Mouse (Mus musculus): Measurements from ENCODE around the gene Tmigd3.

Gene Tmigd3

GRCm38 (mm10) chr3:105870558-105870957, at the start of gene Tmigd3, which contains the start of gene Adora3:
Tmigd3 (plus strand) TSS chr3:105870903.
Adora3 (plus strand) TSS chr3:105870858.
- in situ Hi-C loops (cut with MboI, MseI): no loop called here

- in situ Hi-C loops (cut with MboI, MseI): loop anchor here (5.0 kb wide), 1 partner anchor 56 kb away; no protein-coding TSS in a partner anchor
Measured at GRCm38 (mm10) chr3:105821504-105821903, 49.2 kb upstream of the Tmigd3 start.

GRCm38 (mm10) chr3:105823609-105824008, 47.1 kb upstream of the Tmigd3 start:
- in situ Hi-C loops (cut with MboI, MseI): loop anchor here (5.0 kb wide), 1 partner anchor 54 kb away; no protein-coding TSS in a partner anchor

GRCm38 (mm10) chr3:105824103-105824502, 46.6 kb upstream of the Tmigd3 start:
- in situ Hi-C loops (cut with MboI, MseI): loop anchor here (5.0 kb wide), 1 partner anchor 53 kb away; no protein-coding TSS in a partner anchor

GRCm38 (mm10) chr3:105824704-105825103, 46.0 kb upstream of the Tmigd3 start:
- in situ Hi-C loops (cut with MboI, MseI): loop anchor here (5.0 kb wide), 1 partner anchor 53 kb away; no protein-coding TSS in a partner anchor

- in situ Hi-C loops (cut with MboI, MseI): no loop called here
Measured at GRCm38 (mm10) chr3:105825501-105826161, 45.1 kb upstream of the Tmigd3 start.

GRCm38 (mm10) chr3:105831584-105831983, 39.1 kb upstream of the Tmigd3 start:
- in situ Hi-C loops (cut with MboI, MseI): no loop called here

GRCm38 (mm10) chr3:105835875-105836274, 34.8 kb upstream of the Tmigd3 start:
- in situ Hi-C loops (cut with MboI, MseI): no loop called here

- in situ Hi-C loops (cut with MboI, MseI): no loop called here
Measured at GRCm38 (mm10) chr3:105836883-105837282, 33.8 kb upstream of the Tmigd3 start.

- in situ Hi-C loops (cut with MboI, MseI): no loop called here
Measured at GRCm38 (mm10) chr3:105838655-105839054, 32.0 kb upstream of the Tmigd3 start.

- in situ Hi-C loops (cut with MboI, MseI): no loop called here
Measured at GRCm38 (mm10) chr3:105839836-105840235, 30.9 kb upstream of the Tmigd3 start.

GRCm38 (mm10) chr3:105846294-105847069, 24.2 kb upstream of the Tmigd3 start:
- in situ Hi-C loops (cut with MboI, MseI): no loop called here

GRCm38 (mm10) chr3:105853781-105854180, 16.9 kb upstream of the Tmigd3 start:
- in situ Hi-C loops (cut with MboI, MseI): no loop called here

GRCm38 (mm10) chr3:105854786-105855185, 15.9 kb upstream of the Tmigd3 start:
- in situ Hi-C loops (cut with MboI, MseI): no loop called here

- in situ Hi-C loops (cut with MboI, MseI): no loop called here
Measured at GRCm38 (mm10) chr3:105857513-105857912, 13.2 kb upstream of the Tmigd3 start.

- in situ Hi-C loops (cut with MboI, MseI): no loop called here
Measured at GRCm38 (mm10) chr3:105861747-105862366, 8.8 kb upstream of the Tmigd3 start.

- in situ Hi-C loops (cut with MboI, MseI): no loop called here
Measured at GRCm38 (mm10) chr3:105864123-105864522, 6.6 kb upstream of the Tmigd3 start.

GRCm38 (mm10) chr3:105865122-105865521, 5.6 kb upstream of the Tmigd3 start:
- in situ Hi-C loops (cut with MboI, MseI): no loop called here

GRCm38 (mm10) chr3:105868135-105868534, 2.6 kb upstream of the Tmigd3 start:
- in situ Hi-C loops (cut with MboI, MseI): no loop called here

GRCm38 (mm10) chr3:105872034-105872433, 1.3 kb downstream of the Tmigd3 start:
- in situ Hi-C loops (cut with MboI, MseI): no loop called here

GRCm38 (mm10) chr3:105872579-105872978, 1.9 kb downstream of the Tmigd3 start:
- in situ Hi-C loops (cut with MboI, MseI): no loop called here
